Mouse (Mus musculus): ENCODE data around the gene Tfip11.

- TF ChIP-seq POLR2A (IDR thresholded peaks at IDR 0.05; ENCODE audit: extremely low read depth, insufficient read depth, low read length) (no peak), CTCF (IDR thresholded peaks at IDR 0.05; ENCODE audit: extremely low read depth, insufficient read depth, low read length) (no peak)
These were observed 36.9 kb upstream of the Tfip11 start for GRCm38 (mm10) chr5:112289236-112289635.

All from cortical plate, adult 2 months (tissue).